Mouse (Mus musculus) B cell, adult 62 days (primary cell): ENCODE data around the gene Ncam1. TPM values are rescaled to one million over a fixed set of nuclear protein-coding genes. Genes with fewer than 3 reads are reported as not detected.

Experiments
- total RNA-seq: library from RNA; stranded (reverse); gene quantifications from 4 replicates; pipeline ENCODE4 v1.2.4, GENCODE M21; 2023

Ncam1 gene
- total RNA-seq, result not detected in 4 replicates

DNA sequence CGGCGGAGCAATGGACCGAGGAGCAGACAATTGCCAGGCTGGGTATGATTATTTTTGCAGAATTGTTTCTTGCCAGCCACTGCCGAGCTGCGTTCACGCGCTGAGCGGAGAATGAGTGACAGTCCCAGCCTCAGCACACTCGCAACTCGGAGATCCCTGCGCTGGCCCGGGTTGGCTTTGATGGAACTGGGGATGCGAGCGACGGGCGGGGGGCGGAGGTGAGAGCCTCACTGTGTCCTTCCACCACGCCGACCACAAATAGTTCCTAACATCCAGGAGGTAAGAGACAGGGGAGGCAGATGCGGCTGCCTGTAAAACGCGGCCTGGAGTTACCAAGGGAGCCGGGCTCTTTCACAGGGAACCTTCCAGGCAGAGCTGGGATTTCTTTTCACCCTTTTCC, at the start of gene Ncam1:
Gene Ncam1 (minus strand): TSS at position 120 of the 400 bp plus-strand sequence.

DNA sequence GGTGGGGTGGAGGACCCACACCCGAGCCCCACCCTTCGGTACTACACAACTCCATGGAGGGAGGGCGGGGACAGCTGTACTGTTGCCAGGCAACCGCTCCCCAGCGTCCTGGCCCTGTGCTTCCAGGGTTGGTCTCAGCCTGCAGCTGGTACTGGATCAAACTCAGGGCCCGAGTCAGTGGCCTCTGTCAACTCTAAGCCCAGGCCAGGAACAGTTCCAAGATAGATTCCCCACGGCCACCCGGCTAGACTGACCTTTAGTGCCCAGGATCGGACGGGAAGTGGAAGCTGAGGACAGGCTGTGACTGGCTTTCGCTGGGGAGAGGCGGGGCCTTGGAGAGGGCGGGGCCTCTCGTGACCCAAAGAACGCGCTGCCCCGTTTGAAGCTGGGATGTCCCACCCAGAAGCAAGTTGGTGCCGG, 312.8 kb downstream of the Ncam1 start, which contains the start of gene Ttc12:
Gene Ttc12 (minus strand): TSS at position 334 of the 420 bp plus-strand sequence.

